Mouse (Mus musculus) right cerebral cortex, adult 2 months (tissue): ENCODE results near the gene Mtmr12.
"Not testable (repeated sequence)": the region's sequence is repeated elsewhere in the genome, so short reads cannot be mapped to it uniquely, and the experiment has no call there.

Experiments
- DNase-seq, 2 experiments: peaks; one replicate each; pipeline ENCODE4 v3.0.0; 2021 to 2022; ENCODE audit warnings: low spot score in 2 of 2

Mtmr12 gene

GRCm38 (mm10) chr15:12211577-12211976 lies 6.7 kb downstream of the Mtmr12 start:
- peak; percentile 78 to 82 for DNase-seq

GRCm38 (mm10) chr15:12212266-12212665 lies 7.4 kb downstream of the Mtmr12 start:
- no peak for DNase-seq

GRCm38 (mm10) chr15:12214531-12215414 lies 9.9 kb downstream of the Mtmr12 start:
- DNase-seq, result no peak

- peak; percentile 80 to 84 for DNase-seq
Measured at GRCm38 (mm10) chr15:12215415-12215718, 10.5 kb downstream of the Mtmr12 start.

GRCm38 (mm10) chr15:12216119-12216518 lies 11.3 kb downstream of the Mtmr12 start:
- DNase-seq, result no peak

GRCm38 (mm10) chr15:12216798-12217197 lies 12.0 kb downstream of the Mtmr12 start:
- no peak for DNase-seq

- DNase-seq, result not testable (repeated sequence)
Measured at GRCm38 (mm10) chr15:12217332-12217731, 12.5 kb downstream of the Mtmr12 start.

GRCm38 (mm10) chr15:12217849-12218248 lies 13.0 kb downstream of the Mtmr12 start:
- no peak for DNase-seq

GRCm38 (mm10) chr15:12218583-12219382 lies 14.0 kb downstream of the Mtmr12 start:
- DNase-seq, result no peak

- no peak for DNase-seq
Measured at GRCm38 (mm10) chr15:12221131-12221530, 16.3 kb downstream of the Mtmr12 start.

GRCm38 (mm10) chr15:12222564-12223302 lies 17.9 kb downstream of the Mtmr12 start:
- DNase-seq, result no peak

- DNase-seq, result no peak
Measured at GRCm38 (mm10) chr15:12223393-12223792, 18.6 kb downstream of the Mtmr12 start.

- DNase-seq, result no peak
Measured at GRCm38 (mm10) chr15:12224239-12224638, 19.4 kb downstream of the Mtmr12 start.

GRCm38 (mm10) chr15:12225062-12225461 lies 20.2 kb downstream of the Mtmr12 start:
- no peak for DNase-seq

- DNase-seq, result no peak
Measured at GRCm38 (mm10) chr15:12226908-12227307, 22.1 kb downstream of the Mtmr12 start.

GRCm38 (mm10) chr15:12227355-12227754 lies 22.5 kb downstream of the Mtmr12 start:
- no peak for DNase-seq

- no peak for DNase-seq
Measured at GRCm38 (mm10) chr15:12229603-12230242, 24.9 kb downstream of the Mtmr12 start.

- DNase-seq, result no peak
Measured at GRCm38 (mm10) chr15:12230243-12230935, 25.6 kb downstream of the Mtmr12 start.

GRCm38 (mm10) chr15:12231462-12231861 lies 26.6 kb downstream of the Mtmr12 start:
- DNase-seq, result no peak

- DNase-seq, result no peak
Measured at GRCm38 (mm10) chr15:12232429-12232828, 27.6 kb downstream of the Mtmr12 start.

GRCm38 (mm10) chr15:12233021-12233420 lies 28.2 kb downstream of the Mtmr12 start:
- DNase-seq, result no peak
